Mouse (Mus musculus): Measurements from ENCODE around the gene Hcn3. TPM values are rescaled to one million over a fixed set of nuclear protein-coding genes. Genes with fewer than 3 reads are reported as not detected.
"Not testable (repeated sequence)": the region's sequence is repeated elsewhere in the genome, so short reads cannot be mapped to it uniquely, and the experiment has no call there.

Hcn3 gene
- total RNA-seq, 2 experiments from 2014 or later: 0.30 to 0.62 TPM

- DNase-seq: no peak
Observed at GRCm38 (mm10) chr3:89181749-89182500, 21.9 kb upstream of the Hcn3 start.

- no peak for DNase-seq
Observed at GRCm38 (mm10) chr3:89179056-89179455, 19.1 kb upstream of the Hcn3 start.

- no peak for DNase-seq
Observed at GRCm38 (mm10) chr3:89178107-89178385, 18.1 kb upstream of the Hcn3 start.

- DNase-seq: peak; percentile 88 to 94
Observed at GRCm38 (mm10) chr3:89177242-89178106, 17.5 kb upstream of the Hcn3 start, which contains the start of gene Scamp3. Gene Scamp3, plus strand, starts transcription at chr3:89177473.

- no peak for DNase-seq
Observed at GRCm38 (mm10) chr3:89176421-89176820, 16.4 kb upstream of the Hcn3 start.

- no peak for DNase-seq
Observed at GRCm38 (mm10) chr3:89175544-89175943, 15.5 kb upstream of the Hcn3 start.

- no peak for DNase-seq
Observed at GRCm38 (mm10) chr3:89174844-89175243, 14.8 kb upstream of the Hcn3 start.

- no peak for DNase-seq
Observed at GRCm38 (mm10) chr3:89166945-89167344, 6.9 kb upstream of the Hcn3 start.

GRCm38 (mm10) chr3:89165268-89165870 is 5.4 kb upstream of the Hcn3 start:
- DNase-seq: no peak

GRCm38 (mm10) chr3:89164506-89165267 is 4.7 kb upstream of the Hcn3 start, which contains the start of gene Clk2:
Gene Clk2, plus strand, starts transcription at chr3:89164795.
- DNase-seq: peak; percentile 95 to 97

- no peak for DNase-seq
Observed at GRCm38 (mm10) chr3:89163643-89164245, 3.7 kb upstream of the Hcn3 start.

- no peak for DNase-seq
Observed at GRCm38 (mm10) chr3:89163123-89163522, 3.1 kb upstream of the Hcn3 start.

GRCm38 (mm10) chr3:89161786-89162185 is 1.8 kb upstream of the Hcn3 start:
- DNase-seq: no peak

- DNase-seq: not testable (repeated sequence)
Observed at GRCm38 (mm10) chr3:89161207-89161606, 1.2 kb upstream of the Hcn3 start.

GRCm38 (mm10) chr3:89159211-89159610 is 785 bp downstream of the Hcn3 start:
- peak; percentile 29 to 84 for DNase-seq

- no peak for DNase-seq
Observed at GRCm38 (mm10) chr3:89158651-89159050, 1.3 kb downstream of the Hcn3 start.

- DNase-seq: no peak
Observed at GRCm38 (mm10) chr3:89156951-89157350, 3.0 kb downstream of the Hcn3 start.

- DNase-seq: no peak
Observed at GRCm38 (mm10) chr3:89152084-89152835, 7.7 kb downstream of the Hcn3 start.

GRCm38 (mm10) chr3:89148567-89148966 is 11.4 kb downstream of the Hcn3 start:
- DNase-seq: no peak

- no peak for DNase-seq
Observed at GRCm38 (mm10) chr3:89147979-89148311, 12.1 kb downstream of the Hcn3 start.

Data from heart, adult 18-20 months (tissue).